8 mouse cellular contexts compared by ENCODE assay signal in the genomic region with DNA sequence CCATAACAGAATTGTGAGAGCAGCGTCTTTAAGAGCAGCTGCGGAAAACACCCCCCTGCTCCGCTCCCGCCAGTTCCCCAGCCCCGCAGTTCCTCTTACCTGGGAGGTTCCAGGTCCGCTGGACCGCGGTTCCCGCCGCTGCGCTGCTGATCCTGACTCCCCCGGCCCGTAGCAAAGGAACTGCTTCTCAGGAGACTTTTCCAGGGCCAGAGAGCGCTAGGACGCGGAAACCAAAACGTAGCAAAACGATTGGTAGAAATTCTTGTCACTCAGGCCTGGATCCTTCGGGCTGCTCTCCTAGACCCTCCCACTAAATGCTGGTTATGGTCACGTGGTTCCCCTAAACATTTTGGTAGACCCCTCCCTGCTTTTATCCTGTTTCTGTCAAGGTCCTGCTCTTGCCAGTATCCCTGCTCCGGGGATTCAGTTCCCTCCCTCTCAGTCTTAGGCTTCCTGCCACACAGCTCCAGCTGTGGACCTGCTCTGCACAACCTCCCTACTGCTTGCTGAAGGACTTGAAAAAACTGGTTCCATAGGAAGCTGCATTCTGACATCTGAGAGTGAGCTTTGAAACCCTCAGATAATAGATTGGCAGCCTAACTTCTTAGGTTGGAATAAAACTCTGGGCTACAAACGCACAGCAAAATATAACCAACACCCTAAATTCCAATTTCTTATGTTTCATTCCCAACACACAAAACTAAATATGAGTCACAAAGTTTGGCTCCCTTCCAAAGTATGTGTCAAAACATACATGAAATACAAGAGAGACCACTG. TPM values are rescaled to one million over a fixed set of nuclear protein-coding genes. Genes with fewer than 3 reads are reported as not detected.
A peak's percentile ranks its signal among the peaks of the same experiment; 100 is the strongest.
DNase-seq lines count a peak whose midpoint lies in the region; ATAC-seq lines count a peak whose summit lies in the region.

Gene Zfp820 (minus strand): TSS at position 228 of the 777 bp plus-strand sequence.

- H3K27me3 ChIP-seq in heart, embryonic 11.5 days (ENCODE audit: control insufficient read depth, insufficient read depth, low read length) = no peaks in the 10 kb centered on the region
- H3K27me3 ChIP-seq in kidney, embryonic 15.5 days = no peaks in the 10 kb centered on the region
- H3K27me3 ChIP-seq in liver, embryonic 11.5 days (replicated peaks; ENCODE audit: control insufficient read depth, insufficient read depth, low read length) = no peaks in the 10 kb centered on the region

- DNase-seq in spleen, postnatal 10 days (ENCODE audit: low spot score in 2 of 2) = peak; percentile 10 to 25
- DNase-seq in spleen, adult 12 weeks (ENCODE audit: low spot score) = no peak
- peak; percentile 10 for DNase-seq in fat pad, adult 2 months (ENCODE audit: extremely low read depth, low read depth, low spot score)
- DNase-seq in liver, embryonic 11.5 days (ENCODE audit: low spot score) = peak; percentile 75
- peak; percentile 26 for DNase-seq in naive thymus-derived CD4-positive, alpha-beta T cell, adult 2 months (ENCODE audit: low read depth)
- DNase-seq in testis, postnatal 10 days (ENCODE audit: low spot score) = peak; percentile 66

- H3K36me3 ChIP-seq in heart, embryonic 11.5 days (ENCODE audit: control insufficient read depth, insufficient read depth, low read length) = no peaks in the 10 kb centered on the region
- H3K36me3 ChIP-seq in kidney, embryonic 15.5 days = no peaks in the 10 kb centered on the region
- H3K36me3 ChIP-seq in liver, embryonic 11.5 days (ENCODE audit: control insufficient read depth, insufficient read depth, low read length) = no peaks in the 10 kb centered on the region; the same call in 1 of the 2 replicates

- ATAC-seq in heart, embryonic 11.5 days (replicated peaks; ENCODE audit: insufficient number of reproducible peaks, low FRiP score, low TSS enrichment) = peak; percentile 97
- ATAC-seq in kidney, embryonic 15.5 days (replicated peaks; ENCODE audit: low FRiP score) = peak; percentile 99
- peak; percentile 96 for ATAC-seq in liver, embryonic 11.5 days (replicated peaks; ENCODE audit: low FRiP score)

- H3K4me1 ChIP-seq in heart, embryonic 11.5 days (ENCODE audit: control insufficient read depth, insufficient read depth, low read length) = 0 out of 2 replicates have a peak, but pooled peaks cover 3% of the 10 kb centered on the region
- H3K4me1 ChIP-seq in kidney, embryonic 15.5 days = no peaks in the 10 kb centered on the region; the same call in 1 of the 2 replicates
- H3K4me1 ChIP-seq in liver, embryonic 11.5 days (replicated peaks; ENCODE audit: control insufficient read depth, insufficient read depth, low read length) = no peaks in the 10 kb centered on the region

- 4% methylated on average over 22 of the region's 22 CpGs for WGBS in heart, embryonic 11.5 days (ENCODE audit: insufficient replicate concordance)
- 2% methylated on average over 22 of the region's 22 CpGs for WGBS in kidney, embryonic 15.5 days
- WGBS in liver, embryonic 11.5 days = 4% methylated on average over 22 of the region's 22 CpGs

- peak within 1 kb of the TSS; percentile 82 for H3K9ac ChIP-seq in heart, embryonic 11.5 days (ENCODE audit: low read depth, low read length)
- peak within 1 kb of the TSS; percentile 57 for H3K9ac ChIP-seq in kidney, embryonic 15.5 days
- peak within 1 kb of the TSS; percentile 78 for H3K9ac ChIP-seq in liver, embryonic 11.5 days (ENCODE audit: low read depth, low read length)

- peak within 1 kb of the TSS; percentile 54 for H3K27ac ChIP-seq in heart, embryonic 11.5 days (ENCODE audit: low read depth, low read length)
- peak within 1 kb of the TSS; percentile 82 for H3K27ac ChIP-seq in kidney, embryonic 15.5 days
- peak within 1 kb of the TSS; percentile 62 for H3K27ac ChIP-seq in liver, embryonic 11.5 days (ENCODE audit: low read depth, low read length)

- no peaks in the 10 kb centered on the region for H3K9me3 ChIP-seq in heart, embryonic 11.5 days (replicated peaks; ENCODE audit: control insufficient read depth, low read length)
- H3K9me3 ChIP-seq in kidney, embryonic 15.5 days (replicated peaks) = no peaks in the 10 kb centered on the region
- no peaks in the 10 kb centered on the region for H3K9me3 ChIP-seq in liver, embryonic 11.5 days (ENCODE audit: control insufficient read depth, low read length)

- peak within 1 kb of the TSS; percentile 49 for H3K4me2 ChIP-seq in heart, embryonic 11.5 days
- H3K4me2 ChIP-seq in kidney, embryonic 15.5 days = peak within 1 kb of the TSS; percentile 63
- peak within 1 kb of the TSS; percentile 67 for H3K4me2 ChIP-seq in liver, embryonic 11.5 days

- H3K4me3 ChIP-seq in heart, embryonic 11.5 days (ENCODE audit: low read depth, low read length) = peak within 1 kb of the TSS; percentile 70
- H3K4me3 ChIP-seq in kidney, embryonic 15.5 days (replicated peaks) = peak within 1 kb of the TSS; percentile 71
- H3K4me3 ChIP-seq in liver, embryonic 11.5 days (ENCODE audit: low read depth, low read length) = peak within 1 kb of the TSS; percentile 74

RNA-seq across cellular contexts. Expression of gene Zfp820, which starts in this region (rescaled TPM):
- polyA plus RNA-seq in heart, embryonic 11.5 days (2014; fragmentation: Nextera tagmentation; extraction: Ambion mirVana) = 6.6 and 7.1 TPM in 2 replicates
- 5.7 and 6.2 TPM in 2 replicates for polyA plus RNA-seq in kidney, embryonic 15.5 days (2015; fragmentation: Nextera tagmentation; extraction: Ambion mirVana)
- polyA plus RNA-seq in liver, embryonic 11.5 days (2014; fragmentation: Nextera tagmentation; extraction: Ambion mirVana) = 3.8 and 5.9 TPM in 2 replicates
